Mouse (Mus musculus): ENCODE data around the gene E2f1.

DNA sequence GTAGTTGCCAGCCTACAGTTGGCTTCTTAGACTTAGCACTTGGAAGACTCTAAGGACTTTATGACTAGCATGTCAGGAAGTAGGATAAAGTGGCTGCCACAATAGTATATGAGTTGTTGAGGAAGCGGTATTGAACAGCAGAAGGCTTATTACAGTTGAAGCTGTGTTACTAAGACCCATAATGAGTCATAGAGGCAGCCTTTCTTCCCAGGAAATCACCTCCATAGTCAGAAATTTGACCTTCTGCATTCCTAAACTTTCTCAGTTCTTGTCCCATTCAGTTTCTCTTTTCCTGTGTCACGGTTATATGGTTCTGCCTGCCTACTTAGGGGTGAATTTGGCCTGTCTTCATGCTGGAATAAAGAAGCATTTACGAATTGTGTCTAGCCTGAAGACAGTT lies 52.7 kb downstream of the E2f1 start:
- TF ChIP-seq CTCF (IDR thresholded peaks at IDR 0.05; ENCODE audit: borderline replicate concordance, extremely low read depth, insufficient read depth, insufficient read length) (no peak), POLR2A (IDR thresholded peaks at IDR 0.05; ENCODE audit: borderline replicate concordance, extremely low read depth, insufficient read depth, insufficient read length, poor library complexity, severe bottlenecking) (no peak)

All from brain, embryonic 14.5 days (tissue).